Mouse (Mus musculus) fat pad, adult 2 months (tissue): ENCODE measurements around the gene Poc5.
A peak's percentile ranks its signal among the peaks of the same experiment; 100 is the strongest.

Experiments used
- DNase-seq: peaks from one replicate; pipeline ENCODE4 v3.0.0-alpha.2; 2011; ENCODE audit warnings: low read depth, low spot score; ENCODE audit errors: extremely low read depth

Gene Poc5

DNA sequence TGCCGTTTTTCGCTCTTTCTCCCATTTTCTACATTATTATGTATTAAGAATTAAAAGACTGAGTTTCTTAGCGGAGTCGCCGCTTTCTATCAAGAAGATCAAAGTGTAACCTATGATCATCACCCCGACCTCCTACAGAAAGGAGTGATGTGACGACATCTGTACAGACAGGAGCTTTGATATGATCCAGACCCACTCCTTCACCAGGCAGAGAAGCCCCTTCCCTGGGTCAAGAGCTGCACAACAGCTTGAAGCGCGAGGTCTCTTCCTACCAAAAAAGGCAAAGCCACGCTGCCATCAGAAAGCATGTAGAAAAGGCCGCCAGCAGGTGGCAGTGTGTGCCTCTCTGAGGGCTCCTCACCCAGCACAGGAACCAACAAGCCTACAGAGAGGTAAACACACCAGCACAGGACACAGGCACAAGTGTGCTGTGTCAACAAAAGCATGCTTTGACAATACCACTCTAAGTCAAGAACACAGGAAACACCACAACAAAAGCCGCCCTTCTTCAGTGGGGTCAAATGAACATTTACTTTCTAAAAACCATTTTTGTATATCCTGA, 43.6 kb downstream of the Poc5 start:
- DNase-seq = no peak

GRCm38 (mm10) chr13:96432376-96432811, 44.3 kb downstream of the Poc5 start:
- peak; percentile 95 for DNase-seq

- DNase-seq = peak; percentile 74
Observed at GRCm38 (mm10) chr13:96433041-96433440, 44.9 kb downstream of the Poc5 start.

- DNase-seq = no peak
Observed at GRCm38 (mm10) chr13:96433648-96434190, 45.6 kb downstream of the Poc5 start.

DNA sequence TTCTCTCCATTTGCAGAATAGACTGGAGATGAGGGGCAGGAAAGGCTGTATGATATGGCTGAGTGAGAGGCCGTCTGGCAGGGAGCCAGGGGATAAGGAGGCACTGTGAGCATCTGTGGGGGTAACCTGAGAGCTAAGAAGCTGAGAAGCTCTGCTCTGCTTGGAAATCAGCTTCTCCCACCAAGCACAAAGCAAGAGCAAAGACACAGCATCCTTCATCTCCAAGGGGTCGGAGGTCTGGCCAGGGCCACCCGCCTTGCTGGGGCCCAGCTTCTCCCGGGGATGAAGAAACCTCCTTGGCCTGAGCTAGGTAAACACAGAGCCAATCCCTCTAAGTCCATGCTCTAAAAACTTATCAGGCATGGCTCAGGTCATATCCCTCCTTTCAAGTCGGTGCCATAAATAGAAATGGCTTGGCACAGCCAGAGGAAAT, 46.8 kb downstream of the Poc5 start:
- no peak for DNase-seq

DNA sequence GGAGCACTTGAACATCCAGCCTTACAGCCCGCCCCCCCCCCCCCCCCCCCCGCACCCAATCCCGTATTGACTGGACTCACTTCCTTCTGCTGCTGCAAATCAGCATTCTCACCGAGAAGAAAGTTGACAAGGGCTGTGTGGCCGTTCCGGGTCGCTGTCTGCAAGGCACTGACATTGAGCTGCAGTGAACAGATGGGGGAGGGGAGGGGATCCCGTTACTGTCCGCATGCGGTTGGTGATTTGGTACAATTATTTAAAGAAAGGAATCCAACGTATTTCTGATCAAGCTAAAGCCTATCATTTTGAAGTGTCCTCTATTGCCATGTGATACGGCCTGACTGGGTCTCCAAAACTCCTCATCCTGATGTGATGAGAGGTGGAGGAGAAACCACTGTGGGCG, 47.7 kb downstream of the Poc5 start:
- DNase-seq = no peak

DNA sequence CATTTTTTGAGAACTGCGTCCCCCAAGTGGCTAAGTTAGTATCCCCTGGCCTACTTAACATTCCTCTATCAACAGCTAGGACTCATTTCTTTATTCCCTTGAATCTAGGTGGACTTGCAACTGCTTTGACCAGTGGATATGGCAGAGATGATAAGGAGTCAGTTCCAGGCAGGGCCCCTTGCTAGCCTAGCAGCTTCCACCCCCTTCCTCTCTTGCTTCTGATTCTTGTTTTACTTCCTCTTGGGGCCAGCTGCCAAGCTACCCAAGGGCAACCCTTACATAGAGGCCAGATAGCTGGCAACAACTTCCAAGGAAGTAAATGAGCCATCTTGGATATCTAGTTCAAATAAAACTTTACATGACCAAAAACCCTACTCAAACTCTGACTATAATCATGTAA, 48.8 kb downstream of the Poc5 start:
- no peak for DNase-seq

GRCm38 (mm10) chr13:96440436-96440835, 52.3 kb downstream of the Poc5 start:
- no peak for DNase-seq

GRCm38 (mm10) chr13:96450205-96450856, 62.2 kb downstream of the Poc5 start:
- DNase-seq = no peak

DNA sequence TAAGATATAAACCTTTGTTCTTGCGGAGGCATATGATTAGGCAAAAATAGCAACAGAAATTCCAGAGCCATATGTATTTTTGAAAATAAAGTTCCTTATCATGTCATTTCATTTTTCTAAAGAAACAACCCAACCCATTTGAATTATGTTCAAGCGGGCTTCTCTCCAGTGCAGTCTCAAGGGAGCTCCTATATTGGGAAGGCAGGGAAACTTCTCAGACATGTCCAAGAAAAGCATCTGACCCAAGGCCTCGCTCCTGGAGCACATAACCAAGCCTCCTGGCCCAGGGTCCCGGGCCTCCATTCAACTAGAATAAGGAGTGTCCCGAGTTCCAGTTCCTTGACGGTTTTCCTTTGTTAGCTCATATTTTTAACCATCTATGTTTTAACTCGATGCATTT, 62.8 kb downstream of the Poc5 start:
- no peak for DNase-seq

- no peak for DNase-seq
Observed at GRCm38 (mm10) chr13:96451386-96452140, 63.5 kb downstream of the Poc5 start.

GRCm38 (mm10) chr13:96452621-96453020, 64.5 kb downstream of the Poc5 start:
- no peak for DNase-seq

GRCm38 (mm10) chr13:96454288-96454687, 66.2 kb downstream of the Poc5 start:
- DNase-seq = no peak

DNA sequence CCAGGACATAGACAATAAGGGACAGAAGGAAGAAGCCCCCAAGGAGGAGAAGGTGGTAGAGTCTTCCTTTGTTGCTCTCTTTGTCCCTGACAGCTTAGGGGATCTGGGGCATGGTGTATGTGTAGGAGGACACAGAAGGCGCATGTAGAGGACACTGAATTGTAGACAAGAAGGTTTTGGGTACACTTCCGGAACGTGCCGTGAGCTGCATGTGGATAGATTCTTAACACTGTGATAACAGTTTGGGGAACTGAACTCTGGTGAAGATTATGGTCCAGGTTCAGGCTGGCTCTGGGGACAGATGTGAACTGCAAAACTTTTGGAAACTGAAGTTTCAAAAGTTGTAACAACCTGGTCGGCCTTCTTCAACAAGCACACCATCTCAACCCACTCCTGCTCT, 69.5 kb downstream of the Poc5 start:
- DNase-seq = no peak

GRCm38 (mm10) chr13:96458018-96458417, 69.9 kb downstream of the Poc5 start:
- no peak for DNase-seq

DNA sequence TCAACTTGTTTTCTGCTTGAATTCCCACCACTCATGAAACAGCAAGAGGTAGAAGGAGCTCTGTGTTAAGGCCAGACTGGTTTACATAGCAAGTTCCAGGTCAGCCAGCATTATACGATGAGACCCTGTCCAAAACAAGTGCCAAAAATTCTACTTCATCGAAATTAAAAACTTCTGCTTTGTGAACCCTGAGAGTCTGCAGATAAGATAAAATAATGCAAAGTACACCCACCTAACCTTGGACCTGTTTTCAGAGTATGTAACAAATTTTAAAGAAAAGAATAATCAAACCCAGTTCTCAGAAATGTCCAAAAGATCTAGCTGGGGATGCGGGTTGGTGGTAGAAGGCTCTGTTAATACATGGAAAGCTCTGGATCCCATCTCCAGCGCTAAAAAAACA, 70.5 kb downstream of the Poc5 start:
- DNase-seq = no peak

DNA sequence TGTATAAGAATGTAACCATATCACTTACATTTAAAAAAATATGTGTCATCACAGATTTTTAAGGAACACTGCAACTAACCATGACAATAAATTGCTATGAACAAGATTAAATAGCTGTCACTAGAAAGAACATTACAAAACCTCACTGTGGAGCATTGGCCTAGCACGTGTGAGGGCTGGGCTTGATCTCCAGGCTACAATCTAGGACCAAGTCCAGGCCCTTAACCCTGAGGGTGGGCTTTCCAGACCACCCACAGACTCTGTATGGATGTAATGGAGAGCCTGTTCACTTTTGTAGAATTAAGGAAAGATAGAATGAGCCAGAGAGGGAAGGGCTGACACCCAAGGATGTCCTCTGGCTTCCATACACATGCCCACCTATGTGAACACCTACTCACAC, 74.5 kb downstream of the Poc5 start:
- no peak for DNase-seq

GRCm38 (mm10) chr13:96465315-96465714, 77.2 kb downstream of the Poc5 start:
- DNase-seq = no peak
